In genomic region chr4:45503816-45504215, GRCm38 (mm10) we compare ENCODE assay signal across 12 mouse cellular contexts. TPM values are rescaled to one million over a fixed set of nuclear protein-coding genes. Genes with fewer than 3 reads are reported as not detected.
DNase-seq lines count a peak whose midpoint lies in the region; ATAC-seq and TF ChIP-seq lines count a peak whose summit lies in the region.
"Had no signal": no experiment of that assay in that cellular context is flagged by ENCODE, and none has a peak within 500 bp of the region (broad histone marks: within the 10 kb centered on the region; RNA-seq: fewer than 3 reads in every experiment).

No protein-coding gene starts in this region.

- WGBS in heart, embryonic 11.5 days (ENCODE audit: insufficient replicate concordance) = 61% methylated on average over 3 of the region's 3 CpGs
- WGBS in stomach, postnatal 0 days = 53% methylated on average over 3 of the region's 3 CpGs

- peak; percentile 97 for DNase-seq in heart, adult 11 months
- peak; percentile 55 for DNase-seq in urinary bladder, postnatal 14 days (ENCODE audit: low spot score)
- DNase-seq in urinary bladder, adult 2 months (ENCODE audit: low spot score) = no peak
- DNase-seq in gastrocnemius, postnatal 10 days = peak; percentile 29
- no peak for DNase-seq in stomach, postnatal 0 days (ENCODE audit: low spot score)
- DNase-seq in embryo, embryonic 10.5 days (ENCODE audit: low spot score) = no peak
- no peak for DNase-seq in embryo, embryonic 10 days (ENCODE audit: low spot score)
- DNase-seq: kidney, postnatal 4 days had no signal

- no peak overlapping the region for H3K4me2 ChIP-seq in heart, embryonic 11.5 days
- H3K4me2 ChIP-seq in stomach, postnatal 0 days (replicated peaks; ENCODE audit: low read depth) = no peak overlapping the region

- no peaks in the 10 kb centered on the region for H3K36me3 ChIP-seq in heart, embryonic 11.5 days (ENCODE audit: control insufficient read depth, insufficient read depth, low read length)
- no peaks in the 10 kb centered on the region for H3K36me3 ChIP-seq in stomach, postnatal 0 days (ENCODE audit: control insufficient read depth, insufficient read depth, low read length)

- H3K4me1 ChIP-seq in heart, embryonic 11.5 days (ENCODE audit: control insufficient read depth, insufficient read depth, low read length) = peaks cover 81% of the 10 kb centered on the region
- H3K4me1 ChIP-seq in stomach, postnatal 0 days (replicated peaks; ENCODE audit: control insufficient read depth, insufficient read depth) = peaks cover 36% of the 10 kb centered on the region

- no peak overlapping the region for H3K9ac ChIP-seq in heart, embryonic 11.5 days (ENCODE audit: low read depth, low read length)
- H3K9ac ChIP-seq in stomach, postnatal 0 days (ENCODE audit: low read length) = no peak overlapping the region

- no peaks in the 10 kb centered on the region for H3K27me3 ChIP-seq in heart, embryonic 11.5 days (ENCODE audit: control insufficient read depth, insufficient read depth, low read length)
- H3K27me3 ChIP-seq in stomach, postnatal 0 days (ENCODE audit: control insufficient read depth, insufficient read depth, low read length) = no peaks in the 10 kb centered on the region

- TF ChIP-seq EP300 in stomach, postnatal 0 days (optimal IDR thresholded peaks at IDR 0.05) = no peak

- ATAC-seq in heart, embryonic 11.5 days (replicated peaks; ENCODE audit: insufficient number of reproducible peaks, low FRiP score, low TSS enrichment) = no peak
- no peak for ATAC-seq in stomach, postnatal 0 days (ENCODE audit: low FRiP score, low TSS enrichment)
- ATAC-seq: CD4-positive, CD25-positive, alpha-beta regulatory T cell, adult 4 months; hindbrain, postnatal 0 days had no signal

- no peaks in the 10 kb centered on the region for H3K9me3 ChIP-seq in heart, embryonic 11.5 days (replicated peaks; ENCODE audit: control insufficient read depth, low read length)
- no peaks in the 10 kb centered on the region for H3K9me3 ChIP-seq in stomach, postnatal 0 days (ENCODE audit: control insufficient read depth, low read length)

- no peak overlapping the region for H3K4me3 ChIP-seq in heart, embryonic 11.5 days (ENCODE audit: low read depth, low read length)
- H3K4me3 ChIP-seq in stomach, postnatal 0 days (ENCODE audit: low read depth, low read length) = no peak overlapping the region

- H3K27ac ChIP-seq in heart, embryonic 11.5 days (ENCODE audit: low read depth, low read length) = no peak overlapping the region
- H3K27ac ChIP-seq in stomach, postnatal 0 days (replicated peaks) = peak overlapping the region; percentile 49
- H3K27ac ChIP-seq: hindbrain, postnatal 0 days; macrophage had no signal

- no peak for TF ChIP-seq CTCF in stomach, postnatal 0 days (IDR thresholded peaks at IDR 0.05; ENCODE audit: low read depth)

RNA-seq across cellular contexts. Expression of gene Shb, which starts 28.5 kb away (rescaled TPM):
- 9.2 and 11.1 TPM in 2 replicates for polyA plus RNA-seq in heart, embryonic 11.5 days (2014; fragmentation: Nextera tagmentation; extraction: Ambion mirVana)
- 29.4 and 40.4 TPM in 2 replicates for polyA plus RNA-seq in urinary bladder, adult 2 months (2012; rRNA removed)
- 10 to 100 TPM in 1 of 2 experiments, 1 to 10 TPM in 1; 9.3 to 12.5 TPM for total RNA-seq in gastrocnemius, postnatal 10 days (2021)
- polyA plus RNA-seq in stomach, postnatal 0 days (2015; fragmentation: Nextera tagmentation; extraction: Ambion mirVana) = 5.5 and 6.9 TPM in 2 replicates

Comparison
In these comparisons a context has a peak if more than half of its experiments do, and no peak if none do; other contexts are left out.
1. DNase-seq: peak in heart, adult 11 months (single experiment), urinary bladder, postnatal 14 days (single experiment) and gastrocnemius, postnatal 10 days (single experiment); none in urinary bladder, adult 2 months (single experiment), stomach, postnatal 0 days (single experiment), embryo, embryonic 10.5 days (single experiment) and embryo, embryonic 10 days (single experiment).